Mouse (Mus musculus): ENCODE measurements around the gene Prrt3.

Gene Prrt3

GRCm38 (mm10) chr6:113501388-113502084, at the start of gene Prrt3:
Prrt3 (minus strand) TSS chr6:113501931.
- DNase-seq (ENCODE audit: low spot score in 2 of 2), result no peak

GRCm38 (mm10) chr6:113543906-113544481, 42.3 kb upstream of the Prrt3 start:
- DNase-seq (ENCODE audit: low spot score in 2 of 2), result no peak

- DNase-seq (ENCODE audit: low spot score in 2 of 2), result no peak
These were observed 39.9 kb upstream of the Prrt3 start for GRCm38 (mm10) chr6:113541610-113542009.

- DNase-seq (ENCODE audit: low spot score in 2 of 2), result no peak
These were observed 33.2 kb upstream of the Prrt3 start for GRCm38 (mm10) chr6:113534886-113535285.

- DNase-seq (ENCODE audit: low spot score in 2 of 2), result peak in 1 of 2 experiments; percentile 18
These were observed 30.2 kb upstream of the Prrt3 start for GRCm38 (mm10) chr6:113531840-113532404.

GRCm38 (mm10) chr6:113530932-113531839, 29.5 kb upstream of the Prrt3 start, which contains the start of the genes Emc3 and Fancd2:
Emc3 (minus strand) TSS chr6:113531652.
Fancd2 (plus strand) TSS chr6:113531682.
- peak; percentile 95 to 98 for DNase-seq (ENCODE audit: low spot score in 2 of 2)

GRCm38 (mm10) chr6:113523420-113523819, 21.7 kb upstream of the Prrt3 start:
- no peak for DNase-seq (ENCODE audit: low spot score in 2 of 2)

- DNase-seq (ENCODE audit: low spot score in 2 of 2), result no peak
These were observed 20.6 kb upstream of the Prrt3 start for GRCm38 (mm10) chr6:113522310-113522709.

- no peak for DNase-seq (ENCODE audit: low spot score in 2 of 2)
These were observed 15.8 kb upstream of the Prrt3 start for GRCm38 (mm10) chr6:113517434-113518080.

GRCm38 (mm10) chr6:113514600-113514999, 12.9 kb upstream of the Prrt3 start:
- DNase-seq (ENCODE audit: low spot score in 2 of 2), result no peak

- no peak for DNase-seq (ENCODE audit: low spot score in 2 of 2)
These were observed 12.2 kb upstream of the Prrt3 start for GRCm38 (mm10) chr6:113513944-113514343.

GRCm38 (mm10) chr6:113508947-113509280, 7.2 kb upstream of the Prrt3 start:
- DNase-seq (ENCODE audit: low spot score in 2 of 2), result no peak

- DNase-seq (ENCODE audit: low spot score in 2 of 2), result no peak
These were observed 6.7 kb upstream of the Prrt3 start for GRCm38 (mm10) chr6:113508272-113508946.

- DNase-seq (ENCODE audit: low spot score in 2 of 2), result no peak
These were observed 5.4 kb upstream of the Prrt3 start for GRCm38 (mm10) chr6:113507130-113507529.

- no peak for DNase-seq (ENCODE audit: low spot score in 2 of 2)
These were observed 4.0 kb upstream of the Prrt3 start for GRCm38 (mm10) chr6:113505689-113506088.

GRCm38 (mm10) chr6:113502801-113503200, 1.1 kb upstream of the Prrt3 start:
- no peak for DNase-seq (ENCODE audit: low spot score in 2 of 2)

- DNase-seq (ENCODE audit: low spot score in 2 of 2), result no peak
These were observed 2.4 kb downstream of the Prrt3 start for GRCm38 (mm10) chr6:113499346-113499745.

- no peak for DNase-seq (ENCODE audit: low spot score in 2 of 2)
These were observed 6.6 kb downstream of the Prrt3 start for GRCm38 (mm10) chr6:113495071-113495675.

GRCm38 (mm10) chr6:113494258-113494788, 7.4 kb downstream of the Prrt3 start:
- peak; percentile 69 to 86 for DNase-seq (ENCODE audit: low spot score in 2 of 2)

Data from spleen, postnatal 10 days (tissue).